Mouse (Mus musculus): Measurements from ENCODE around the gene Dnaic2.

Gene Dnaic2

GRCm38 (mm10) chr11:114745134-114745533 lies 17.9 kb downstream of the Dnaic2 start:
- peak; percentile 91 to 92 for DNase-seq (ENCODE audit: low spot score in 2 of 2)

GRCm38 (mm10) chr11:114747564-114748138 lies 20.4 kb downstream of the Dnaic2 start:
- DNase-seq (ENCODE audit: low spot score in 2 of 2) = no peak

DNA sequence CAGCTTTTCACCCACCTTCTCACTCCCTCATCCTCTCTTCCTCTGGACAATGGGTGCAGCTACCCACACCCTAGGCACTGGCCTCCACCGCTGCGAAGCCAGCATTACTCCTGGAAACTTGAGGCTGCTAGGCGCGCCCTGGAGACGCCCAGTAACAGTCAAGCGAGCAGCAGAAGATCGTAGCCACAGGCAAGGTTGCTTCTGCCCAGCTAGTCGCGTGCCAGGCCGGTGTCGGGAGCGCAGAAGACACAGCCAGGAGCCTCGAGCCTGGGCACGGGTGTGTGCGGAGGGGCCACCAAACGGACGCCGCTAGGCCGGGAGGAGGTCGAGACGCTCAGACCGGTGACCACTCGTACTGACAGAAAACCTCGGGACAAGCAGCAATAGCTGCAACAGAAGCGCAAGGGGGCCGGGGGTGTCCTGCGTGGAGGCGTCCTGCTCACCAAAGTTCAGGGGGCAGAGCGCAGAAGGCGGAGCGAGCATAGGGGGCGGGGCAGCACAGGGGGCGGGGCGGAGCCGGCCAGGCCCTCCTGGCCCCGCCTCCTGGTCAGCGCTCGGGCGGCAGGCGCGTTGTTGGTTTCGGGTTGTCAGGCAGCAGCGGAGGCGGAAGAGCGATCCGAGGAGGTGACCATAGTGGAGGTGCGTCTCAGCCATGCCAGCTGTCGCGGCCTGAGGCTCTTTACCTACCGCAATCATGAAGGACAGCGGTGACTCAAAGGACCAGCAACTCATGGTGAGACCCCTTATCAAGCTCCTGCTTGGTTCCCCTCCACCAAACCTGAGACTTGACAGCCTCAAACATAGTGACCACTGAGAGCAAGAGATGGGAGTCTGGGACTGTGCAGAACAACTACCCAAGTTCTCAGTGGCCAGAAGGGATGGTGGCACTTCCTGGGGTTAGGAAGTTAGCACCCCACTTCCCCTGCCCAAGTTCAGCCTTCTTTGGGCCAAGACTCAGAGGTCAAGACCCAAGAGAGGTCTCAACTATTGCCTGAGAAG lies 37.9 kb downstream of the Dnaic2 start, which contains the start of gene Kif19a:
Gene Kif19a (plus strand): TSS at position 569 of the 999 bp plus-strand sequence.
- DNase-seq (ENCODE audit: low spot score in 2 of 2) = peak in 1 of 2 experiments; percentile 19

- no peak for DNase-seq (ENCODE audit: low spot score in 2 of 2)
Observed at GRCm38 (mm10) chr11:114769911-114770310, 42.7 kb downstream of the Dnaic2 start.

DNA sequence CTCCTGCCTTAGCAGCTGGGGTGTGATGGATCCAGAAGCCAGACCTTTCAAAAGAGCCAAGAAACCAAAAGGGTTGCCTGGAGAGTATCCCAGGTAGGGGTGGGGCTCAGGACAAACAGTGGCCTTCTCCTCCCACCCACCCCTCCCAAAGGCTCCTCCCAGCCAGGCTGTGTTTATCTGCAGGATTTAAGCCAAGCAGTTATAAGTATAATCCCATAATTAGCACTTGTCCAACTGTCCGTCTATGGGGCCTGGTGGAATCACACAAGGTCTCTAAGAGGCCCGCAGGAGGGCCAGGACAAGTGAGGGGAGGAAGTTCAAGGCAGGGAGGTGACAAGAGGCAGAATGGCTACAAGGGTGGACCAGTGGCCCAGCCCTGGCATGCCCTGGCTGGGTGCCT lies 44.7 kb downstream of the Dnaic2 start:
- DNase-seq (ENCODE audit: low spot score in 2 of 2) = no peak

DNA sequence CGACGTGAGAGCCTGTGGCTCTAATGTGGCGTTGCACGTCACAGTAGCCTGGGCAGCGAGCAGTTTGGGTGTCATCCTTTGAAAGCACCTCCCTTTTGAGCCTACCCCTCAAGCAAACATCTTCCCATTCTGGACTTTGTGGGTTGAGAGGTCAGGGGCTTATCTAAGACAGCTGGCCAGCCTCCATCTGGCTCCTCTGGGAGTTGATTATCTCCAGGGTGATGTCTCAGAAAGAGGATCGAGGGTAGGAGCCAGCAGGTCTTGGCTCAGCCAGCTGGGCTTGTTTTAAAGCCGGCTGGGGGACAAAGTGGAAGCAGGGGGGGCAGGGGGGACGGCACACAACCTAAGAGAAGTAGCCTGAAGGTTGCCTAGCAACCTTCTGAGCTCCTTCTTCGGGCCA lies 52.9 kb downstream of the Dnaic2 start:
- no peak for DNase-seq (ENCODE audit: low spot score in 2 of 2)

DNA sequence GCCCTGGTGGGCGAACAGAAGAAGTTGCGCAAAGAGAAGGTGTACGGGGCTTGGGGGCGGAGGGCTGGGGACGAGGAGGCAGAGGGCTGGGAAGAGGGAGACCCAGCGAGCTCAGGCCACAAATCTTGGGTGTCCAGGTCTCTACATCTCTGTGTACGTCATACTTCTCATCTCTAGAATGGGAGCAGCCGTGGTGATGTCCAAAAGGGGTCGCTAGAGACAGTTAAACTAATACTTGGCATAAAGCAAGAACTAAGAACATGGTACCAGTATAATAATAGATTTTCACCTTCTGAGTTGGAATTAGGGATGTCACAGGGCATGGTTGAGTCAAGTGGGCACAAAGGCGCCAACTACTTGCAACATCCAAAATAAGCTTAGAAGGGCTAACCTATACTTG lies 58.7 kb downstream of the Dnaic2 start:
- DNase-seq (ENCODE audit: low spot score in 2 of 2) = no peak

- DNase-seq (ENCODE audit: low spot score in 2 of 2) = peak; percentile 63 to 73
Observed at GRCm38 (mm10) chr11:114786326-114786725, 59.1 kb downstream of the Dnaic2 start.

DNA sequence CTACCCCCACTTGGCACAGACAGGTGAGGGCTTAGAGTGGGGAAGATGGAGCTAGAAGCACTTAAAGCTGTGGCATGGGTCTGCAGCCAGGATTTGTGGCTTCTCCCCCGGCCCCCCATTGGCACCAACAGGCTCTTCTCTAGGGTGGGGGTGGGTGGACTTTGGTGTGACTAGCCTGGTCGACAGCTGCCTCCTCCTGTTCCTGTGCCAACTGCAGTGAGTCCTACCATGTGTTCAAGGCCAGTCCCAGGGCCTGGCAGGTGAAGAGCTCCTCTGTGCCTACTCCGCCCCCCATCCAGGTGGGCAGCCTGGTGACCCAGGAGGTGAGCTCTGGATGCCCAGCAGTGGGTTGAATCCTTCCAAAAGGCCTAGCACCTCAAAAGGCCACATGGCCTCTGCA lies 60.4 kb downstream of the Dnaic2 start:
- no peak for DNase-seq (ENCODE audit: low spot score in 2 of 2)

GRCm38 (mm10) chr11:114789061-114789714 lies 62.0 kb downstream of the Dnaic2 start:
- peak; percentile 76 to 80 for DNase-seq (ENCODE audit: low spot score in 2 of 2)

GRCm38 (mm10) chr11:114789716-114790115 lies 62.5 kb downstream of the Dnaic2 start:
- no peak for DNase-seq (ENCODE audit: low spot score in 2 of 2)

GRCm38 (mm10) chr11:114790171-114790570 lies 63.0 kb downstream of the Dnaic2 start:
- DNase-seq (ENCODE audit: low spot score in 2 of 2) = no peak

GRCm38 (mm10) chr11:114790841-114791240 lies 63.6 kb downstream of the Dnaic2 start:
- no peak for DNase-seq (ENCODE audit: low spot score in 2 of 2)

DNA sequence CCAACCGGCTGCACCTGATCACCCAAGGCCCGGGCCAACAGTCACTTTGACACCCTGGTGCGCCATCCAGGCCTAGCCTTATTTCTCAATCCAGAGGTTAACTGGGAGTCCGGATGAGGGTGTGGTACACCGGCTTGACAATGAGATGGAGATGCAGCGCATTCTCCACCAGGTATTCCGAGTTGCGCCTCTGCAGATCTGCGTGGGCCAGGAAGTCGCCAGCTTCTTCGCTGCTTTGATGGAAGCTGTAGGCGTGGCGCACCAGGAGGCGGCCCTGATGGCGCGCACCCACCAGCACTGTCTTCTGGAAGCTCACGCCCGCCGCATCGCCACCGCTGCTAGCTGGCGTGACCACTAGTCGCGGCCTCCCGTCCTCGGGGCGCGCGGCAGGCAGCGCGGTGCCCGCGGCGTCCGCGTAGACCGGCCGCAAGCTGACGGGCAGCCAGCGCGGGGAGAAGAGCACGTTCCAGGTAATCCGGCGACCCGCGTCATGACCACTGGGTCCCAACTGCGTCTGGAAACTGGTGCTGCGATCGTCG lies 64.2 kb downstream of the Dnaic2 start:
- DNase-seq (ENCODE audit: low spot score in 2 of 2) = no peak

DNA sequence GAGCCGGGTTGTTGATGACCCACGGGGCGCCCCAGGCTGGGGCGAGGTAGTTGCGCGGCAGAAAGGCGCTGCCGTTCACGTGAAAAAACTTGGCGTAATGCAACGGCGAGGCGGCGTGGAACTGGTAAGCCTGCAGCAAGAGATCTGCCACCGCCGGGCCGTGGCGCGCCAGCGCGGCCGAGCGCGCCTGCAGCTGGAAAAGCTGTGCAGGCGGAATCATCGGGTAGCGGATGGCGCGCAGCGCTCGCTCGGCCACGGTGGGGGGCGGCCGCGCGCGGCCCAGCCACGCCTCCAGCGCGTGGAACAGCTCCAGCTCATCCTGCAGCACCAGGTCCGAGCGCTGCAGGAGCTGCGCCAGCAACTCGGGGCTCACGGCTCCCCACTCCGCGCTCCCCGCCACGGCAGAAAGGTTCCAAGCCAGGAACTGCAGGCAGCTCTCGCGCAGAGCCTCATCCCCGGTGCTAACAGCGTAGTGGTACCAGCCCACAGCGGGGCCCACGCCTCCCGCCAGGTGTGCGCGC lies 64.7 kb downstream of the Dnaic2 start:
- peak in 1 of 2 experiments; percentile 39 for DNase-seq (ENCODE audit: low spot score in 2 of 2)

DNA sequence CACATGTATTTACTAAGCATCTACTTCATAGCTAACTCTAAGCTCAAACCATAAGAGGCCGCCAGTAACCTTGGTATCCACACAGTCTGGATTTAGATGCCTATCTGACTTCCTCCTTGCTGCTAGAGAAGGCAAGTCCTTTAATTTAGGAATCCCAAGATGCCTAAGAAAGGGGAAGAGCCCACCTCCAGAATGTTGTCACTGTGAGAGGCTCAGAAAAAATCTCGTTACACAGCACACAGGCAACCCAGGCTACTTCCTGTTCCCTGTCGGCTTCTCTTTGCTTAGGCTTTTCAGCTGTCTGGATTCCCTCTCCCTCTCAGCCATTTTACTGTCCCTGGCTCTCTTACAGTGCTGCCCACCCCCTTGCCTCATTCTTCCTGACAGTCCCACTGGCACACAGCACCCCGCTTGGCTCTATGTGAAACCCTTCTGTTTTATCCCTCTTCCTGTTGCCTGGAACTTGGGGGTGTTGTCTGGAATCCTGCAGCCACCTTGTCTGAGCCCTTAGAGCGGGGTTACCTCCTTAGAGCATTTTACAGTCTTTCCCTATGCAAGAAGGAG lies 65.8 kb downstream of the Dnaic2 start:
- DNase-seq (ENCODE audit: low spot score in 2 of 2) = peak in 1 of 2 experiments; percentile 49

DNA sequence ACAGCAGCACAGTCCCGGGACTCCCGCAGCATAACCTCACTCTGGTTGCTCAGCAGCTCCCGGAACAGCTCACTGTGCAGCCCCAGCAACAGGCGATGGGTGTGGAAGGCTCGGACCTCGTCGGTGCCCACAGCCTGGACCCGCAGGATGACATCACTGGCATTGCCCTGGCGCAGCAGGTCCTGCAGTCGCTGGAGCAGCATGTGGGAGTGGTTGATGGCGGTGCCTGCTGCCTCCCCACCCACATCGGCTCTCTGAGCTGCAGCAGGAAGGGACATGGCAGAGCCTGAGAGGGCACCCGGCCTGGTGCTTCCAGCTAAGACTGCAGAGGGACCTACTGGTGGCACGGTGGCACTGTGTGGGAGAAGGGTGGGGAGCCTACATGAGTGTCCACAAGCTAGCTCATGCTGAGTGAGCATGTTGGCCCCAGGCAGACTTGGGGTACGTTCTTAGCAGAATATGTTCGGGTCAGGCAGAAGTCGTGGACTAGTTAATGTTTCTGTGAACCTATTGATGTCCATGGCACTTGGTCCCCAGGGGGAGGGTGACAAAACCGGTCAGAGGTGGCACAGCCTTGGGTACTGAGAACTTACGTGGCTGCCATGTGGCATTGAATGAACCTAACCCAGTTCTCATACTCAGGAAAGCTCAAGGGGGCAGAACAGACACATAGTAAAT lies 66.8 kb downstream of the Dnaic2 start:
- no peak for DNase-seq (ENCODE audit: low spot score in 2 of 2)

DNA sequence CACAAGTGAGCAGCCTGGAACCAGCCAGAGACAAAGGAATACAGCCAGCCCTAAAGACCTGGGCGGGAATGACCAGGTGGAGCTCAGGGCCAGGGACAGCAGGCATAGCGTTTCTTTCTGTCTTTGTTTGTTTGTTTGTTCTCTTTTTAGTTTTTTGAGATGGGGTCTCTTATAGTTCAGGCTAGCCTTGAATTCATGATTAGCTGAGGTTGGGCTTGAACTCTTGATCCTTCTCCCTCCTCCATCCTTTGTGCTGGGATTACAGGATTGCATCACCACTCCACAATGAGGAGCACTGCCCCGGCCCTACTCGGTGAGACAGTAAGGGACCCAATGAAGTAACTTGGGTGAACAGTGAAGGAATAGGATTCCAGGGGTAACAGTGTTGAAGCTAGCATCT lies 67.5 kb downstream of the Dnaic2 start:
- DNase-seq (ENCODE audit: low spot score in 2 of 2) = no peak

GRCm38 (mm10) chr11:114795231-114795746 lies 68.1 kb downstream of the Dnaic2 start:
- peak; percentile 89 to 96 for DNase-seq (ENCODE audit: low spot score in 2 of 2)

GRCm38 (mm10) chr11:114795848-114796322 lies 68.7 kb downstream of the Dnaic2 start, which contains the start of gene Btbd17:
Btbd17 (minus strand) TSS chr11:114795945.
- peak; percentile 51 to 68 for DNase-seq (ENCODE audit: low spot score in 2 of 2)

All from frontal cortex, postnatal 36 days (tissue).